Mouse (Mus musculus) cerebellum, adult 8-10 months (tissue): ENCODE results near the gene Gramd4.
"Not testable (repeated sequence)": the region's sequence is repeated elsewhere in the genome, so short reads cannot be mapped to it uniquely, and the experiment has no call there.

Source experiments
- DNase-seq: peaks from one replicate; pipeline ENCODE4 v3.0.0; 2022

Gramd4 gene

GRCm38 (mm10) chr15:86167787-86168504, 110.5 kb downstream of the Gramd4 start:
- DNase-seq: peak; percentile 23

GRCm38 (mm10) chr15:86168505-86168867, 111.0 kb downstream of the Gramd4 start:
- peak; percentile 34 for DNase-seq

GRCm38 (mm10) chr15:86168941-86169816, 111.7 kb downstream of the Gramd4 start:
- DNase-seq: peak; percentile 23

- no peak for DNase-seq
These were observed 112.3 kb downstream of the Gramd4 start for GRCm38 (mm10) chr15:86169817-86170110.

GRCm38 (mm10) chr15:86171316-86171715, 113.8 kb downstream of the Gramd4 start:
- no peak for DNase-seq

- peak; percentile 29 for DNase-seq
These were observed 114.6 kb downstream of the Gramd4 start for GRCm38 (mm10) chr15:86172124-86172523.

GRCm38 (mm10) chr15:86172526-86172925, 115.0 kb downstream of the Gramd4 start:
- DNase-seq: peak; percentile 24

- peak; percentile 25 for DNase-seq
These were observed 115.9 kb downstream of the Gramd4 start for GRCm38 (mm10) chr15:86173136-86173985.

- DNase-seq: no peak
These were observed 118.0 kb downstream of the Gramd4 start for GRCm38 (mm10) chr15:86175253-86176050.

GRCm38 (mm10) chr15:86176166-86176565, 118.7 kb downstream of the Gramd4 start:
- DNase-seq: no peak

- no peak for DNase-seq
These were observed 119.5 kb downstream of the Gramd4 start for GRCm38 (mm10) chr15:86176771-86177702.

- peak; percentile 81 for DNase-seq
These were observed 120.3 kb downstream of the Gramd4 start for GRCm38 (mm10) chr15:86177703-86178251.

GRCm38 (mm10) chr15:86178594-86178993, 121.1 kb downstream of the Gramd4 start:
- DNase-seq: no peak

GRCm38 (mm10) chr15:86180427-86180826, 122.9 kb downstream of the Gramd4 start:
- no peak for DNase-seq

- not testable (repeated sequence) for DNase-seq
These were observed 123.8 kb downstream of the Gramd4 start for GRCm38 (mm10) chr15:86181321-86181720.

- no peak for DNase-seq
These were observed 124.5 kb downstream of the Gramd4 start for GRCm38 (mm10) chr15:86181941-86182439.

- no peak for DNase-seq
These were observed 125.2 kb downstream of the Gramd4 start for GRCm38 (mm10) chr15:86182646-86183045.

GRCm38 (mm10) chr15:86183484-86183883, 126.0 kb downstream of the Gramd4 start:
- no peak for DNase-seq

- DNase-seq: no peak
These were observed 126.6 kb downstream of the Gramd4 start for GRCm38 (mm10) chr15:86184071-86184470.

- no peak for DNase-seq
These were observed 127.6 kb downstream of the Gramd4 start for GRCm38 (mm10) chr15:86184851-86185688.
